Mouse (Mus musculus): ENCODE measurements around the gene Aars2. TPM values are rescaled to one million over a fixed set of nuclear protein-coding genes. Genes with fewer than 3 reads are reported as not detected.

Gene Aars2
- polyA plus RNA-seq, 1 experiment from 2014 or later = 25.2 TPM

DNA sequence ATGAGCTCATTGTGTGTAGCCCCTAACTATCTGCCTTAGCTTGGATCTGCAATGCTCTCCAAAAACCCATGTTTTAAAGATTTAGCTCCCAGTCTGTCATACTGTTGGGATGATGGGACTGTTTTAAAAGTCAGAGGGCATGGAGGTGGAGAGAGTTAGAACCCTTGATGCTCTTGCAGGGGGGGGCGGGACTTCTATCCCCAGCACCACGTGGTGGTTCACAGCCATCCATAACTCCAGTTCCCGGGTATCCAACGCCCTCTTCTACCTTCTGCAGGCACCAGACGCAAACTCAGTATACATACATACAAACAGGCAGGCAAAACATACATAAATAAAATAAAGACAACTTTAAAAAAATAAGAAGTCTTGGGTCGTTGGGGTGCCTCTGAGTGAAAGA is 33.0 kb upstream of the Aars2 start:
- Histone ChIP-seq H3K36me3 (ENCODE audit: control insufficient read depth, insufficient read depth, low read length) (no peaks in the 10 kb centered on the region), H3K4me2 (ENCODE audit: low read depth, low read length, severe bottlenecking) (no peak overlapping the region), H3K27ac (ENCODE audit: low read depth, low read length) (no peak overlapping the region), H3K27me3 (ENCODE audit: control insufficient read depth, insufficient read depth, low read length) (no peaks in the 10 kb centered on the region), H3K4me1 (replicated peaks; ENCODE audit: control insufficient read depth, insufficient read depth, low read length) (no peaks in the 10 kb centered on the region; the same call in 1 of the 2 replicates), H3K9ac (ENCODE audit: low read length) (no peak overlapping the region), H3K9me3 (ENCODE audit: control insufficient read depth, low read length) (no peaks in the 10 kb centered on the region), H3K4me3 (ENCODE audit: low read depth, low read length) (no peak overlapping the region)
- ATAC-seq (replicated peaks; ENCODE audit: low FRiP score) (no peak), DNase-seq (ENCODE audit: low spot score) (no peak)
- WGBS = 83% methylated on average over 6 of the region's 6 CpGs

DNA sequence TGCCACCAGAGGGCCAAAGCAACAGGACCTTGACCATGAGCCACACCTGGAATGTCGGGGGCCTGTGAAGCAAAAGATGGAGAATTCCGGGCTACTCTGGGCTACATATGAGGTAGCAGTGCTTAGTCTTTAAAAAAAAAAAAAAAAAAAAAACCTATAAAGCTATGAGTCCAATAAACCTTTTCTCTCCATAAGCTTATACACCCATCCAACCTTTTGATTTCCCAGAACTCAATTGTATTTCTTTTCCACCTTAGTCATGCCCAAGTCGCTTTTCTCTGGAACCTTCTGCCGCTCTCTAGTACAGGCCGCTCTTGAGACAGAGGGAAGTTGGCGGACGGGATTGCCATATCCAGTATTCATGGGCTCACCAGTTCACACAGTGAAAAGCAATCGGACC is 32.5 kb upstream of the Aars2 start:
- Histone ChIP-seq H3K4me2 (ENCODE audit: low read depth, low read length, severe bottlenecking) (peak overlapping the region; percentile 63; the same call in 1 of the 2 replicates), H3K36me3 (ENCODE audit: control insufficient read depth, insufficient read depth, low read length) (no peaks in the 10 kb centered on the region), H3K4me3 (ENCODE audit: low read depth, low read length) (peak overlapping the region; percentile 34), H3K9me3 (ENCODE audit: control insufficient read depth, low read length) (no peaks in the 10 kb centered on the region), H3K27ac (ENCODE audit: low read depth, low read length) (no peak overlapping the region), H3K9ac (ENCODE audit: low read length) (no peak overlapping the region; the same call in 1 of the 2 replicates), H3K4me1 (replicated peaks; ENCODE audit: control insufficient read depth, insufficient read depth, low read length) (no peaks in the 10 kb centered on the region; the same call in 1 of the 2 replicates), H3K27me3 (ENCODE audit: control insufficient read depth, insufficient read depth, low read length) (no peaks in the 10 kb centered on the region)
- no peak; the same call in 1 of the 2 replicates for ATAC-seq (replicated peaks; ENCODE audit: low FRiP score)
- no peak for DNase-seq (ENCODE audit: low spot score)
- WGBS = 67% methylated on average over 8 of the region's 8 CpGs

DNA sequence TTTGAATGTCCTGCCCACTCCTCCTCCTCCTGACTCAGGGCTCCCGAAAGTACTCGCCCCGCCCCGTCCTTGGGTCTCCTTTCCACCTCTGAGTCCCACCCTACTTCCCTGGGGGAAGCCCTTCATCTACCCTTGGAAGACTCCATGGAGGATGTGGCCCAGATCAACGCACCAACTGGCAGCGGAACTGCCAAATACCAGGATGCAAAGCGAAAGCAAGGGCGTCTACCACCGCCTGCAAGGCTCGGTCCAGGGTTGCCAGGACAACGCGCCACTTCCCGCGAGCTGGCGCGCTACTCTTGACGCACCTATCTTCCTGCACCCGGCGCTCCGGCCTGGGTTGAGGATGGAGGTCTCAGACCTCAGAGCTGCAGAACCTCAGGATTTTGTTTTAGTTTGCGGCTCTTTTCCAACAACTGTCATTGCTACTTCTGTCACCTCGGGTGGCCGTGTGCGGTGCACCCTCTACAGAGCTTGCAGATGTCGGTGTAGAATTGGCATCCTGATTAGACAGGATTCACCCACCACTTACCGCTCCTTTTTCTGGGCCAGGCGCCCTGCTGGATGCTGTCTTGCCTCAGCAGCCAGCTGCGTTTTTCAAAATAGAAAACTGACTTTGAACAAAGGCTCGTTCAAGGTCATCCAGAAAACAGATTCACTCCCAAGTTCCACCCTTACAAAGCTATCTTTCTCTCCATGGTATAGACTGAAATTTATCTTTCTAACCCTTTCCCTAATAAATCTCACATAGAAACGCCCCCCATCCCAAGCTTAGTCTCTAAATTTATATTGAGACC is 31.8 kb upstream of the Aars2 start, which contains the start of gene Spats1:
Gene Spats1 (minus strand): TSS at position 747 of the 797 bp plus-strand sequence.
- H3K9ac ChIP-seq (ENCODE audit: low read length) = peak within 1 kb of the TSS; percentile 47
- peak within 1 kb of the TSS; percentile 34 for H3K4me3 ChIP-seq (ENCODE audit: low read depth, low read length)
- H3K27ac ChIP-seq (ENCODE audit: low read depth, low read length) = no peak within 1 kb of the TSS
- peak within 1 kb of the TSS; percentile 63 for H3K4me2 ChIP-seq (ENCODE audit: low read depth, low read length, severe bottlenecking)
- DNase-seq (ENCODE audit: low spot score) (peak; percentile 80), ATAC-seq (replicated peaks; ENCODE audit: low FRiP score) (peak; percentile 82)
- no peaks in the 10 kb centered on the region for H3K27me3 ChIP-seq (ENCODE audit: control insufficient read depth, insufficient read depth, low read length)
- H3K9me3 ChIP-seq (ENCODE audit: control insufficient read depth, low read length) = no peaks in the 10 kb centered on the region
- no peaks in the 10 kb centered on the region for H3K36me3 ChIP-seq (ENCODE audit: control insufficient read depth, insufficient read depth, low read length)
- no peaks in the 10 kb centered on the region; the same call in 1 of the 2 replicates for H3K4me1 ChIP-seq (replicated peaks; ENCODE audit: control insufficient read depth, insufficient read depth, low read length)
- WGBS = 5% methylated on average over 30 of the region's 30 CpGs

DNA sequence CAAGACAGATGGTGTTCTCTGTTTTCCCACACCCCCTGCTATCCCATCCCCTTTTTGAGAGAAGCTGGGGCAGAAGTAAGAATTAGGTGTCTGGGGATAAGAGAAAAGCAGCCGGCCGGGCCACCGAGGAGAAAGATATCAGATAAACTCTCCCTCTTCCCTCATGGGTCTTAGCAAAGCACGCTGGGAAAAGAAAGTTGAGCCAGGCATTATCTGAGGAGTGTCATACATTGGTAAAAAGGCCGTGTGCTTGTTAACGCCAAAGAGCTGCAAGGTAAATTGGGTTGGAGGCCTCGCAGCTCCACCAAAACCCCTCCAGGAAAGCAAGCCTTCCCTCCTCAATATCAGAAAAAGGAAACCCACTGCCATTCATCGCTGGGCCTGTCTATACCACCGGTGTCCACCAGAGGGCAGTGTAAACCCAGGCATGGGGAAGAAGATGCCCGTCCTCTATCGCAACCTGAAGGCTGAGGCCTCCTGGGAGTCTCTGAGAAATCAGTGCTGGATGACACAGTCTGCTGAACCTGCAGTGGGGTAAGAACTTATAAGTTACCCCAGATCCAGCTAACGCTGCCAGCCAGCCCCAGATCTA is 28.3 kb upstream of the Aars2 start:
- Histone ChIP-seq H3K36me3 (ENCODE audit: control insufficient read depth, insufficient read depth, low read length) (no peaks in the 10 kb centered on the region), H3K4me2 (ENCODE audit: low read depth, low read length, severe bottlenecking) (no peak overlapping the region), H3K4me3 (ENCODE audit: low read depth, low read length) (no peak overlapping the region), H3K27ac (ENCODE audit: low read depth, low read length) (no peak overlapping the region), H3K9me3 (ENCODE audit: control insufficient read depth, low read length) (no peaks in the 10 kb centered on the region), H3K27me3 (ENCODE audit: control insufficient read depth, insufficient read depth, low read length) (no peaks in the 10 kb centered on the region), H3K4me1 (replicated peaks; ENCODE audit: control insufficient read depth, insufficient read depth, low read length) (no peaks in the 10 kb centered on the region; the same call in 1 of the 2 replicates), H3K9ac (ENCODE audit: low read length) (no peak overlapping the region)
- 20% methylated on average over 12 of the region's 12 CpGs for WGBS
- DNase-seq (ENCODE audit: low spot score) (peak; percentile 92), ATAC-seq (replicated peaks; ENCODE audit: low FRiP score) (0 out of 2 replicates have a peak, but pooled peaks have one; percentile 49)

DNA sequence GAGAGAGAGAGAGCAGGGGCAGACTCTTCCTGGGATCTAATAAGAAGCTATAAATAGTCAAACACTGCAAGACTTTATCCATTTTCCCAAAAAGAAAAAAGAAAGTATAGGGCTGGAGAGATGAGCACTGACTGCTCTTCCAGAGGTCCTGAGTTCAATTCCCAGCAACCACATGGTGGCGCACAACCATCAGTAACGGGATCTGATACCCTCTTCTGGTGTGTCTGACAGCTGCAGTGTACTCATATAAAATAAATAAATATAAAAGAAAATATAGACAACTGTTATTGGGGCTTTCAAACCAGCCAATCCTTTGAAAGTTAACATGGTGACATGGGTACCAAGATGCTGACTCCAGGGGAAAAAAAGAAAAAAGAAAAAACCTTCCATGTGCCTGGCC is 26.2 kb upstream of the Aars2 start:
- 28% methylated on average over 2 of the region's 2 CpGs for WGBS
- ATAC-seq (replicated peaks; ENCODE audit: low FRiP score) = no peak
- no peak for DNase-seq (ENCODE audit: low spot score)
- H3K9me3 ChIP-seq (ENCODE audit: control insufficient read depth, low read length) = no peaks in the 10 kb centered on the region
- no peaks in the 10 kb centered on the region for H3K36me3 ChIP-seq (ENCODE audit: control insufficient read depth, insufficient read depth, low read length)
- no peaks in the 10 kb centered on the region for H3K27me3 ChIP-seq (ENCODE audit: control insufficient read depth, insufficient read depth, low read length)
- no peaks in the 10 kb centered on the region for H3K4me1 ChIP-seq (replicated peaks; ENCODE audit: control insufficient read depth, insufficient read depth, low read length)
- no peak overlapping the region for H3K4me3 ChIP-seq (ENCODE audit: low read depth, low read length)
- no peak overlapping the region for H3K27ac ChIP-seq (ENCODE audit: low read depth, low read length)
- no peak overlapping the region for H3K4me2 ChIP-seq (ENCODE audit: low read depth, low read length, severe bottlenecking)
- H3K9ac ChIP-seq (ENCODE audit: low read length) = no peak overlapping the region

DNA sequence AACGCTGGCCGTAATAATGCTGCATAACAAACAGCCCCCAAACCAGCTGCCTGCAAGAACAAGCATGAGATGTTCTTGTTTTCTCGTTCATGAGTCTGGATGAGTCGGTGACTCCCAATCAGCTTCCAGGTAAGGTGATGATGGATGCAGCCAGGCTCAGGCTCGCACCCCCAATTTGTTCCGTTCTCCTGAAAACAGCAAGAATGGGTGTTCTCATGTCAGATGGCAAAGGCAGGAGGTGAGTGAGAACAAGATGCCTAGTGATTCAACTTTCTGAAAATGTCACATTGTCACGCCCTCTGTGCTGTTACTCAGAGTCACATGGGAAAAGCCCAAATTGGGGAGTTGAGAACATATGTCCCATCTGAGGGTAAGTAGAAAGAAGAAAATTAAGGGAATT is 21.1 kb upstream of the Aars2 start:
- H3K4me1 ChIP-seq (replicated peaks; ENCODE audit: control insufficient read depth, insufficient read depth, low read length) = no peaks in the 10 kb centered on the region
- no peaks in the 10 kb centered on the region for H3K9me3 ChIP-seq (ENCODE audit: control insufficient read depth, low read length)
- ATAC-seq (replicated peaks; ENCODE audit: low FRiP score) = no peak
- no peak overlapping the region for H3K27ac ChIP-seq (ENCODE audit: low read depth, low read length)
- H3K36me3 ChIP-seq (ENCODE audit: control insufficient read depth, insufficient read depth, low read length) = no peaks in the 10 kb centered on the region
- H3K27me3 ChIP-seq (ENCODE audit: control insufficient read depth, insufficient read depth, low read length) = no peaks in the 10 kb centered on the region
- 90% methylated on average over 7 of the region's 7 CpGs for WGBS
- no peak overlapping the region for H3K9ac ChIP-seq (ENCODE audit: low read length)
- H3K4me2 ChIP-seq (ENCODE audit: low read depth, low read length, severe bottlenecking) = no peak overlapping the region
- no peak for DNase-seq (ENCODE audit: low spot score)
- H3K4me3 ChIP-seq (ENCODE audit: low read depth, low read length) = no peak overlapping the region

DNA sequence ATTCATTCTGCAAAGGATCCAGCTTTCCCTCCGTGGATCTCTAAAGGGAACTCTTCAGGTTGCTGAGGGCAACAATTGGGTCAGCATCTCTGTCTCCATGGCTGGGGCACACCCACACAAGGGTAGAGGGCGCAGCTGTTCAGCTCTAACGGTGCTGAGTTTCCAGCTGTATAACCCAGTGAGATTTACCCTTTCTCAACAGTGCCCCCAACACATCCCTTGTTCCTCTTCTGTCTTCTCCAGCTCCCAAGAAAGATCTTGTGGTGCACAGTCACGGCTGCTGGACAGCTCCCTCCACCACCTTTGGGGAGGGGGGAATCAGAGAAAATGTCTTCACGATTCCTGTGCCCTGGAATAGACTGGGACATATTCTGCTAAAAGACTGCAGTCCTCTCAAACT is 19.4 kb upstream of the Aars2 start:
- H3K9ac ChIP-seq (ENCODE audit: low read length) = no peak overlapping the region
- H3K4me3 ChIP-seq (ENCODE audit: low read depth, low read length) = no peak overlapping the region
- no peaks in the 10 kb centered on the region for H3K4me1 ChIP-seq (replicated peaks; ENCODE audit: control insufficient read depth, insufficient read depth, low read length)
- H3K9me3 ChIP-seq (ENCODE audit: control insufficient read depth, low read length) = no peaks in the 10 kb centered on the region
- ATAC-seq (replicated peaks; ENCODE audit: low FRiP score) = no peak
- no peak overlapping the region for H3K4me2 ChIP-seq (ENCODE audit: low read depth, low read length, severe bottlenecking)
- no peaks in the 10 kb centered on the region for H3K27me3 ChIP-seq (ENCODE audit: control insufficient read depth, insufficient read depth, low read length)
- WGBS = 18% methylated on average over 5 of the region's 5 CpGs
- DNase-seq (ENCODE audit: low spot score) = no peak
- no peaks in the 10 kb centered on the region for H3K36me3 ChIP-seq (ENCODE audit: control insufficient read depth, insufficient read depth, low read length)
- H3K27ac ChIP-seq (ENCODE audit: low read depth, low read length) = no peak overlapping the region

DNA sequence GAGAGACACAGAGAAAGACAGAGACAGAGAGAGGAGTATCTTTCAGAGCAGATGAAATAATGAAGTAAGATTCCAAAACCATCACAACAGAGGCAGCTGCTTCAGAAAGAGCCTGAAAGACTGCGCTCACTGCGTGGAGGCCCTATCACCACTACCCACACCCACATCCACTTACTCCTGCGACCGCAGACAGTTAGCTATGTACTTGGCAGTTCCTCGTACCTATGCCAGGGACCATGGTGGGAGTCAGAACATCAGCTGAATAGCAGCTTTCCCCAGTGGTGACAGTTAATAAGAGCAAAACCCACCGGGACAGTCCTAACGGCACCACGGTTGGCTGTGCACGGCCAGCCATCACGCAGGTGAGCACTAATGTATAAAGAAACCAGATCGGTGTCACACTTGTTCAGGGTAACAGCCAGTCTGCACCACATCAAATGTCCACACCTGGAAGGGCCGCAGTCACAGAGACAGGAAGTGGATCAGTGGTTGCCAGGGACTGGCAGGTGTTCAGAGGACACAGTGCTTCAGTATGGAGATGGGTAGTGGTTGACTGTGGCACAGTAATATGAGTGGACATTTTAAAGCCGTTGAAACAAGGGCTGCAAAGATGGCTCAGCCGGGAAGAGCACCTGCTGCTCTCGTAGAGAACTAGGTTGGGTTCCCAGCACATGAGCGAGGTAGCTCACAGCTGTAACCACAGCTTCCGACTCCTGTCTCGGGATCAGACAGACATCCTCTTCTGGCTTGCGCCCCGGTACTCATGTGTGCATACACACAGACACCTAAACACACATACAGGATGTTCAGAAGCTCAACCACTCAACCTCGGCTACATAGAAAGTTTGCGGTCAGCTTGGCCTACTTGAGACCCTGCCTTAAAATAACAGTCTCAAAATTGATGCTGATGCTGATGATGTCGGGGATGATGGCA is 18.1 kb upstream of the Aars2 start:
- no peak overlapping the region for H3K27ac ChIP-seq (ENCODE audit: low read depth, low read length)
- no peaks in the 10 kb centered on the region for H3K36me3 ChIP-seq (ENCODE audit: control insufficient read depth, insufficient read depth, low read length)
- H3K9me3 ChIP-seq (ENCODE audit: control insufficient read depth, low read length) = no peaks in the 10 kb centered on the region
- H3K4me1 ChIP-seq (replicated peaks; ENCODE audit: control insufficient read depth, insufficient read depth, low read length) = no peaks in the 10 kb centered on the region
- DNase-seq (ENCODE audit: low spot score) (no peak), ATAC-seq (replicated peaks; ENCODE audit: low FRiP score) (no peak)
- no peaks in the 10 kb centered on the region for H3K27me3 ChIP-seq (ENCODE audit: control insufficient read depth, insufficient read depth, low read length)
- no peak overlapping the region for H3K4me2 ChIP-seq (ENCODE audit: low read depth, low read length, severe bottlenecking)
- 88% methylated on average over 23 of the region's 23 CpGs for WGBS
- H3K9ac ChIP-seq (ENCODE audit: low read length) = no peak overlapping the region
- no peak overlapping the region for H3K4me3 ChIP-seq (ENCODE audit: low read depth, low read length)
